Mouse (Mus musculus): ENCODE results near the gene Fmo5. TPM values are rescaled to one million over a fixed set of nuclear protein-coding genes. Genes with fewer than 3 reads are reported as not detected.

Fmo5 gene
- total and polyA plus RNA-seq, 3 experiments = 0.39 to 0.55 (median 0.40) TPM

DNA sequence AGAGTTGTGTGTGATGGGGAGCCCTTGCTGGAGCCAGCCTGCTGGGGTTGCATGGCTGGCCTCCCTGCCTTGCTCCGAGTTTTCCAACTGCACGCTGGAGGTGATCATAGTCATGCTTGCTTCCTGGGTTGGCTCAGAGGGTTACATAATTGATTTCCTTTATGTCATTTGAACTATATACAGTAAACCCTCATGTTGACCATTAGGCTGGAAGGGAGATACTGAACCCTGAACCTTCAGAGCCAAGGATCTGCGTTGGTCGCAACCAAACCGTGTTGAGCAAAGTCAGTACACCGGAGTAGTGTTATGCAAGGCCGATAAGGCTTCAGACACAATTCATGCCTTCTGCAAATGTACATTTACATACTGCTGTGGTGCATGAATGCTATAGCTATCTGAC, 711 bp upstream of the Fmo5 start:
- dilution Hi-C loops (cut with MboI; ENCODE audit: extremely low pct_ligation_motif_present, extremely low pct_unique_long_range_greater_than_20kb, low sequenced_read_pairs) = no loop called here
- Histone ChIP-seq H3K79me2 (replicated peaks; ENCODE audit: control insufficient read depth, extremely low read depth, insufficient read depth, poor library complexity, severe bottlenecking) (no peaks in the 10 kb centered on the region), H3K4me1 (ENCODE audit: control insufficient read depth in 1 of 2, insufficient read depth in 2 of 2) (peaks cover 4 to 14% of the 10 kb centered on the region in 2 experiments; a peak in 2 of 4 replicates), H3K9ac (ENCODE audit: insufficient read depth, low read depth) (peak overlapping the region; percentile 51), H3K9me3 (replicated peaks; ENCODE audit: low read length) (no peaks in the 10 kb centered on the region), H3K4me3 (replicated peaks in 1 of 3; ENCODE audit: low read depth in 2 of 3, low read length in 2 of 3, poor library complexity in 1 of 3) (no peak overlapping the region), H3K4me2 (ENCODE audit: insufficient read depth, low read depth, poor library complexity, severe bottlenecking) (peak overlapping the region; percentile 72; the same call in 1 of the 2 replicates), H3K27me3 (replicated peaks) (no peaks in the 10 kb centered on the region), H3K27ac (ENCODE audit: insufficient read depth, low read depth) (no peak overlapping the region), H3K36me3 (replicated peaks in 1 of 2; ENCODE audit: control insufficient read depth in 1 of 2, insufficient read depth in 1 of 2, low read length in 1 of 2) (no peaks in the 10 kb centered on the region)
- in situ Hi-C loops (cut with MboI; ENCODE audit: low pct_ligation_motif_present, low pct_unique_long_range_greater_than_20kb, low sequenced_read_pairs) = no loop called here
- DNase-seq (ENCODE audit: extremely low read depth) = no peak
- TF ChIP-seq PAX5 (IDR thresholded peaks at IDR 0.05; ENCODE audit: low read length) = no peak
- no peak for TF ChIP-seq SIN3A (IDR thresholded peaks at IDR 0.05; ENCODE audit: low read length)
- no peak for TF ChIP-seq MAZ (IDR thresholded peaks at IDR 0.05; ENCODE audit: low read depth, low read length)
- no peak for TF ChIP-seq KAT2A (IDR thresholded peaks at IDR 0.05; ENCODE audit: insufficient replicate concordance, low read length)
- no peak for TF ChIP-seq MAFK (IDR thresholded peaks at IDR 0.05; ENCODE audit: insufficient replicate concordance, low read length)
- TF ChIP-seq BHLHE40 (IDR thresholded peaks at IDR 0.05; ENCODE audit: low read depth, low read length) = no peak
- TF ChIP-seq ZMIZ1 (IDR thresholded peaks at IDR 0.05; ENCODE audit: low read depth, low read length) = no peak
- TF ChIP-seq NELFE (IDR thresholded peaks at IDR 0.05; ENCODE audit: low read depth, low read length) = no peak

DNA sequence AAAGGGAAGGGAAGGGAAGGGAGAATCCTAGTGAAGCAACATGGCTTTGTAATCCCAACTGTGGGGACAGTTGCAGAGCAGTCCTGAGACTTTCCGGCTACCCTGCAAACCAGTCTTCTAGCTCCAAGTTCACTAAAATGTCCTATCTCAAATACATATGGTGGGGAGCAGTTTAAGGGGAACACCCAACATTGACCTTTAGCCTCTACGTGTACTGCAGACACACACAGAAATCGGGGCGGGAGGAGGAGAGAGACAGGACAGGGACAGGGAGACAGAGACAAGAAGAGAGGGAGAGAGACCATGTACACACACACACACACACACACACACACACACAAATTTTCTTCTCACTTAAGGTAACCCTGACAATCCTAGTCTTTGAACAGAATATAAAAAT, 1.3 kb downstream of the Fmo5 start:
- Histone ChIP-seq H3K4me2 (ENCODE audit: insufficient read depth, low read depth, poor library complexity, severe bottlenecking) (no peak overlapping the region), H3K36me3 (replicated peaks in 1 of 2; ENCODE audit: control insufficient read depth in 1 of 2, insufficient read depth in 1 of 2, low read length in 1 of 2) (no peaks in the 10 kb centered on the region), H3K27me3 (replicated peaks) (no peaks in the 10 kb centered on the region), H3K9me3 (replicated peaks; ENCODE audit: low read length) (no peaks in the 10 kb centered on the region), H3K27ac (ENCODE audit: insufficient read depth, low read depth) (no peak overlapping the region), H3K4me1 (ENCODE audit: control insufficient read depth in 1 of 2, insufficient read depth in 2 of 2) (peaks cover 4 to 14% of the 10 kb centered on the region in 2 experiments; a peak in 2 of 4 replicates), H3K4me3 (replicated peaks in 1 of 3; ENCODE audit: low read depth in 2 of 3, low read length in 2 of 3, poor library complexity in 1 of 3) (no peak overlapping the region), H3K9ac (ENCODE audit: insufficient read depth, low read depth) (no peak overlapping the region), H3K79me2 (replicated peaks; ENCODE audit: control insufficient read depth, extremely low read depth, insufficient read depth, poor library complexity, severe bottlenecking) (no peaks in the 10 kb centered on the region)
- in situ Hi-C loops (cut with MboI; ENCODE audit: low pct_ligation_motif_present, low pct_unique_long_range_greater_than_20kb, low sequenced_read_pairs) = no loop called here
- DNase-seq (ENCODE audit: extremely low read depth) = no peak
- dilution Hi-C loops (cut with MboI; ENCODE audit: extremely low pct_ligation_motif_present, extremely low pct_unique_long_range_greater_than_20kb, low sequenced_read_pairs) = no loop called here
- TF ChIP-seq CTCF (conservative IDR thresholded peaks at IDR 0.05 in 1 of 2, IDR thresholded peaks at IDR 0.05 in 1 of 2; ENCODE audit: low read depth in 2 of 2, low read length in 2 of 2) (no peak), ELF1 (IDR thresholded peaks at IDR 0.05; ENCODE audit: low read depth, low read length) (no peak), USF2 (conservative IDR thresholded peaks at IDR 0.05; ENCODE audit: low read depth, low read length) (no peak), PAX5 (IDR thresholded peaks at IDR 0.05; ENCODE audit: low read length) (no peak), RAD21 (IDR thresholded peaks at IDR 0.05; ENCODE audit: low read depth, low read length) (no peak), HCFC1 (IDR thresholded peaks at IDR 0.05; ENCODE audit: low read depth, low read length) (no peak), NELFE (IDR thresholded peaks at IDR 0.05; ENCODE audit: low read depth, low read length) (no peak), USF1 (IDR thresholded peaks at IDR 0.05; ENCODE audit: low read depth, low read length) (no peak)

DNA sequence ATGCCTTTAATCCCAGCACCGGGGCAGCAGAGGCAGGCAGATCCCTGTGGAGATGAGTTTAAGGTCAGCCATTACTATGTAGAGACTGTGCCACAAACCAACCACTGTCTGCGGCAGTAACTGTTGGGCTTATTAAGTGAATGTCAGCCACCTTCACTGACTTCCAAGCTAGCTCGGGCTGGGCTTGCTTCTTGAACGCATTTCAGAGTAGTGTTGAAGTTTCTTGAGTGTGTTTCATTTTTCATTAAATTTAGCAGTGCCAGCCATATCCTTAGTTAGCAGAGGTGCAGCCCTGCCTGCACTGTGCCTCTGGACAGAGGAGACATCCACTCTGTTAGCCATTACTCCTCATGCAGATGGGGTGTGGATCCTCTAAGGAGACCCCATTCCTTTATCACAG, 2.1 kb downstream of the Fmo5 start:
- Histone ChIP-seq H3K36me3 (replicated peaks in 1 of 2; ENCODE audit: control insufficient read depth in 1 of 2, insufficient read depth in 1 of 2, low read length in 1 of 2) (no peaks in the 10 kb centered on the region), H3K27ac (ENCODE audit: insufficient read depth, low read depth) (no peak overlapping the region), H3K4me1 (ENCODE audit: control insufficient read depth in 1 of 2, insufficient read depth in 2 of 2) (peaks cover 4 to 14% of the 10 kb centered on the region in 2 experiments; a peak in 2 of 4 replicates), H3K4me3 (replicated peaks in 1 of 3; ENCODE audit: low read depth in 2 of 3, low read length in 2 of 3, poor library complexity in 1 of 3) (no peak overlapping the region), H3K9me3 (replicated peaks; ENCODE audit: low read length) (no peaks in the 10 kb centered on the region), H3K27me3 (replicated peaks) (no peaks in the 10 kb centered on the region), H3K9ac (ENCODE audit: insufficient read depth, low read depth) (no peak overlapping the region), H3K4me2 (ENCODE audit: insufficient read depth, low read depth, poor library complexity, severe bottlenecking) (no peak overlapping the region), H3K79me2 (replicated peaks; ENCODE audit: control insufficient read depth, extremely low read depth, insufficient read depth, poor library complexity, severe bottlenecking) (no peaks in the 10 kb centered on the region)
- dilution Hi-C loops (cut with MboI; ENCODE audit: extremely low pct_ligation_motif_present, extremely low pct_unique_long_range_greater_than_20kb, low sequenced_read_pairs) = no loop called here
- no peak for DNase-seq (ENCODE audit: extremely low read depth)
- in situ Hi-C loops (cut with MboI; ENCODE audit: low pct_ligation_motif_present, low pct_unique_long_range_greater_than_20kb, low sequenced_read_pairs) = no loop called here
- TF ChIP-seq MYC (IDR thresholded peaks at IDR 0.05; ENCODE audit: low read depth, low read length) (no peak), NRF1 (IDR thresholded peaks at IDR 0.05; ENCODE audit: low read depth, low read length) (no peak), MAZ (IDR thresholded peaks at IDR 0.05; ENCODE audit: low read depth, low read length) (no peak), RAD21 (IDR thresholded peaks at IDR 0.05; ENCODE audit: low read depth, low read length) (no peak), ZC3H11A (IDR thresholded peaks at IDR 0.05; ENCODE audit: low read depth, low read length) (no peak), ZMIZ1 (IDR thresholded peaks at IDR 0.05; ENCODE audit: low read depth, low read length) (no peak), RCOR1 (conservative IDR thresholded peaks at IDR 0.05; ENCODE audit: low read depth, low read length) (no peak), CTCF (conservative IDR thresholded peaks at IDR 0.05 in 1 of 2, IDR thresholded peaks at IDR 0.05 in 1 of 2; ENCODE audit: low read depth in 2 of 2, low read length in 2 of 2) (no peak), GABPA (IDR thresholded peaks at IDR 0.05; ENCODE audit: insufficient replicate concordance, low read depth, low read length) (no peak), E2F4 (IDR thresholded peaks at IDR 0.05; ENCODE audit: insufficient replicate concordance, low read depth, low read length) (no peak), JUND (conservative IDR thresholded peaks at IDR 0.05; ENCODE audit: low read depth, low read length) (no peak), CHD2 (IDR thresholded peaks at IDR 0.05; ENCODE audit: low read length) (no peak), EP300 (IDR thresholded peaks at IDR 0.05; ENCODE audit: low read length) (no peak), MEF2A (IDR thresholded peaks at IDR 0.05; ENCODE audit: borderline replicate concordance, low read depth, low read length) (no peak), CHD1 (IDR thresholded peaks at IDR 0.05; ENCODE audit: low read depth, low read length) (no peak), POLR2A (IDR thresholded peaks at IDR 0.05; ENCODE audit: low read depth, low read length) (no peak), USF2 (conservative IDR thresholded peaks at IDR 0.05; ENCODE audit: low read depth, low read length) (no peak)
